Mouse (Mus musculus): Measurements from ENCODE around the gene Atp8a2. TPM values are rescaled to one million over a fixed set of nuclear protein-coding genes. Genes with fewer than 3 reads are reported as not detected.

Gene Atp8a2
- total and polyA plus RNA-seq, 3 experiments, result 1.8 to 4.3 (median 3.1) TPM

DNA sequence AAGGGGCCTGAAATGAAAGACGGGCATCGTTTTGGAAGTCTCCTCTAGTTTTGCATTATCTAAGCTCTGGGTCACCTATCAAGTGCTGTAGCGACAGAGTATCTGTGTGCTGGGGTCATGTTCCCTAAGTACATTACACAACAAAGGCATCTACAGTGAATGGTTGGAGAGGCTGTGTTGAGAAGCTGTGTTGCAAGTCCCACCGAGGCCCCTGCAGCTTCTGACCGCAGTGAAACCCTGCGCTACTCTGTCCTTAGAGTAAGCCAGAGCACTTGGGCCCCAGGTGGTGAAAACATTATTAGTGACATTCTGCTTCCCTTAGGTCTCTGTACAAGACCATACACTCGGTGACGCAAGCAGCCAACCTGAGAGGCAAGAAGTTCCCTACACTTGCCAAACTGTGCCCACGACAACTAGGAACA is 20.5 kb downstream of the Atp8a2 start:
- Histone ChIP-seq H3K4me1 (ENCODE audit: control insufficient read depth, insufficient read depth, low read length) (peaks cover 2% of the 10 kb centered on the region; the same call in 1 of the 2 replicates), H3K4me3 (peak overlapping the region; percentile 62; the same call in 1 of the 2 replicates), H3K79me2 (replicated peaks; ENCODE audit: control insufficient read depth, insufficient read depth, low read length) (no peaks in the 10 kb centered on the region), H3K27ac (no peak overlapping the region), H3K9ac (ENCODE audit: low read depth, low read length) (peak overlapping the region; percentile 46), H3K36me3 (ENCODE audit: control insufficient read depth, insufficient read depth, low read length) (no peaks in the 10 kb centered on the region), H3K27me3 (ENCODE audit: control insufficient read depth, insufficient read depth, low read length) (no peaks in the 10 kb centered on the region; the same call in 1 of the 2 replicates)
- WGBS, result 40% methylated on average over 9 of the region's 9 CpGs
- no peak for TF ChIP-seq POLR2A (IDR thresholded peaks at IDR 0.05; ENCODE audit: insufficient read depth, low read depth, low read length)
- intact Hi-C loops (cut with DNase I), result no loop called here
- no peak for DNase-seq

DNA sequence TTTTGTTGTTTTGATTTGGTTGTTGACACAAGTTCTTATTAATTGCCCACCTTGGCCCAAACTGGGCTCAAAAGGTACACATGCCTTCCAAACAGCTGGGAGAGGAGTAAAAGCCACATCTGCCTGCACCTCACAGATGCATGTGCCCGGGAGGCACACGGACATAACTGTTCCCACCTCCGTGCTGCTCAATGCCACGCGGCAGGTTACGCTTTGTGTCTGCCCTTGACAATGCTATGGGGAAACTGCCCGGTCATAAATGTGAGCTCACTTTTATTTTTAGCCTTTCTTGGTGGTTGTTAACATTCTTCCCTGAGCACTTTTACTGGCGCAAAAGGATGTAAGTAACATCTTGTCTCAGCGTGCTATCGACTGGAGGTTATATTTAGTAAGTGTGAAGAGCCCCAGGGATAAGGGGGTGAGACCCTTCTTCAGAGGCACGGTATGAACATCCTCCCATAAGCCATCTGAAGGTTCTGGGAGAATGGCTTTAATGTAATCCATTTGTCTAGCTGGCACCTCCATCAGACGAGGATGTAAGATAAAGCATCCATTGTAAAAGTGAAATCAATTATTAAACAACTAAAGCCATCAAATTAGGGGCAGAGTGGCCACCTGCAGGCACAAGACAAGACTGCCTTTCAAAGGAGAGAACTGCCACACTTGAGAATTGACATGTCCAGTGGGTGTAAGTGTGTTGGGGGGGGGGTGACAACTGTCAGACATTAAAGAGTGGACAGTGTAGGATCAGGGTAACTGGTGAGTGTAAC is 24.5 kb downstream of the Atp8a2 start:
- peak in 1 of 2 experiments; percentile 20 for DNase-seq
- Histone ChIP-seq H3K36me3 (ENCODE audit: control insufficient read depth, insufficient read depth, low read length) (no peaks in the 10 kb centered on the region), H3K79me2 (replicated peaks; ENCODE audit: control insufficient read depth, insufficient read depth, low read length) (no peaks in the 10 kb centered on the region), H3K4me1 (ENCODE audit: control insufficient read depth, insufficient read depth, low read length) (peaks cover 2% of the 10 kb centered on the region; the same call in 1 of the 2 replicates), H3K4me3 (no peak overlapping the region), H3K27ac (no peak overlapping the region), H3K9ac (ENCODE audit: low read depth, low read length) (no peak overlapping the region), H3K27me3 (ENCODE audit: control insufficient read depth, insufficient read depth, low read length) (no peaks in the 10 kb centered on the region; the same call in 1 of the 2 replicates)
- TF ChIP-seq POLR2A (IDR thresholded peaks at IDR 0.05; ENCODE audit: insufficient read depth, low read depth, low read length), result no peak
- 0 out of 2 replicates have a peak, but pooled peaks have one; percentile 15 for TF ChIP-seq EP300 (IDR thresholded peaks at IDR 0.05; ENCODE audit: insufficient read depth, low read depth, low read length)
- no peak for TF ChIP-seq CTCF (IDR thresholded peaks at IDR 0.05)
- 42% methylated on average over 12 of the region's 12 CpGs for WGBS
- intact Hi-C loops (cut with DNase I), result no loop called here

DNA sequence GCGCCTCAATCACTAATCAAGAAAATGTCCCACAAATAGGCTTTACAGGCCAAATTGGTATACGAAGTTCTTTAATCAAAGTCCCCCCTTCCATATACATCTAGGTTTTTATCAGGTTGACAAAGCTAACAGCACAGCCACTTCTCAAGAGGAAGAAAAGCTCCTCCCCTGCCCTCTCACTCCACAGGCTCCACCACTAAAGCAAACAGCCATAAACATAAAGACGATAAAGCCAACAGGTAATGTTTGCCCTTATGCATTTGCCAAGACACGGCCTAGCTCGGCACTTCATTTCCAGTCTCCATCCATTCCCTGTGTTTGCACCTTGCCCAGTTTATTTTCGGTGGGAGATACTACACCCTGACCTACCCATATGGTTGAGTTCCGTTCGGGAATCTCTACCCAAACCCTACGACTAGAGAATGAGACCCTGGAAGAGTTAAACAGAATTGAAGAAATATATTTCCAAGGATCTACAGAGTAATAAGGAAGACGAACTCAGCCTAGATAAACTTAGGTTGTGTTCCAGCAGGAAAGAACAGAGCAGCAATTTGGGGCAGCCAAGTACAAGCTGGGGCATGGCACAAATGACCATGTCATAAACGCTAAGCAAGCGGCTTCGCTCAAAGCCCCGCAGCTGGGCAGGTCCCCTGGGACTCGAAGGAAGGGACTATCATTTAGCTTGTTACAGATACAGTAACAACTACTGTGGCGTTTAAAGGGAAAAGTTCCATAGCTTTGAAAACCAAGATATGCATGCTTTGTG is 26.0 kb downstream of the Atp8a2 start:
- Histone ChIP-seq H3K9ac (ENCODE audit: low read depth, low read length) (no peak overlapping the region), H3K27me3 (ENCODE audit: control insufficient read depth, insufficient read depth, low read length) (no peaks in the 10 kb centered on the region; the same call in 1 of the 2 replicates), H3K27ac (no peak overlapping the region), H3K79me2 (replicated peaks; ENCODE audit: control insufficient read depth, insufficient read depth, low read length) (no peaks in the 10 kb centered on the region), H3K4me3 (no peak overlapping the region), H3K36me3 (ENCODE audit: control insufficient read depth, insufficient read depth, low read length) (no peaks in the 10 kb centered on the region), H3K4me1 (ENCODE audit: control insufficient read depth, insufficient read depth, low read length) (peaks cover 2% of the 10 kb centered on the region; the same call in 1 of the 2 replicates)
- intact Hi-C loops (cut with DNase I), result no loop called here
- DNase-seq, result no peak
- no peak for TF ChIP-seq CTCF (IDR thresholded peaks at IDR 0.05)
- no peak for TF ChIP-seq POLR2A (IDR thresholded peaks at IDR 0.05; ENCODE audit: insufficient read depth, low read depth, low read length)
- 74% methylated on average over 16 of the region's 16 CpGs for WGBS

DNA sequence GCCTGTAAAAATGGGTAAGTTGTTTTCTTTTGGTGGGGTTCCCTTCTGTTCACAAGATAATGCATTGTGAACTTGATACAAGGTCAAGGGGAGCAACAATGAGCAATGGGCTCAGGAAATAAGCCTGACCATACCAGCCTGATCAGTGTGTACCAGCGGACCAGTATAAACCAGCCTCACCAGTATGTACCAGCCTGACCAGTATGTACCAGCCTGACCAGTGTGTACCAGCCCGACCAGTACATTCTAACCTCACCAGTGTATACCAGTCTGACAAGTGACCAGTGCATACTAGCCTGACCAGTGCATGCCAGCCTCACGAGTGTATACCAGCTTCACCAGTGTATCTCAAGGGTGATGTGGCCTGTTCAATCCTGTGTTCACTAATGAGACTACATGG is 33.6 kb downstream of the Atp8a2 start:
- Histone ChIP-seq H3K9ac (ENCODE audit: low read depth, low read length) (no peak overlapping the region), H3K4me1 (ENCODE audit: control insufficient read depth, insufficient read depth, low read length) (no peaks in the 10 kb centered on the region), H3K36me3 (ENCODE audit: control insufficient read depth, insufficient read depth, low read length) (no peaks in the 10 kb centered on the region), H3K79me2 (replicated peaks; ENCODE audit: control insufficient read depth, insufficient read depth, low read length) (no peaks in the 10 kb centered on the region), H3K27ac (no peak overlapping the region), H3K4me3 (no peak overlapping the region), H3K27me3 (ENCODE audit: control insufficient read depth, insufficient read depth, low read length) (no peaks in the 10 kb centered on the region)
- intact Hi-C loops (cut with DNase I), result no loop called here
- no peak for DNase-seq
- 76% methylated on average over 3 of the region's 3 CpGs for WGBS
- TF ChIP-seq POLR2A (IDR thresholded peaks at IDR 0.05; ENCODE audit: insufficient read depth, low read depth, low read length), result no peak
- TF ChIP-seq EP300 (IDR thresholded peaks at IDR 0.05; ENCODE audit: insufficient read depth, low read depth, low read length), result no peak
- no peak for TF ChIP-seq CTCF (IDR thresholded peaks at IDR 0.05)

DNA sequence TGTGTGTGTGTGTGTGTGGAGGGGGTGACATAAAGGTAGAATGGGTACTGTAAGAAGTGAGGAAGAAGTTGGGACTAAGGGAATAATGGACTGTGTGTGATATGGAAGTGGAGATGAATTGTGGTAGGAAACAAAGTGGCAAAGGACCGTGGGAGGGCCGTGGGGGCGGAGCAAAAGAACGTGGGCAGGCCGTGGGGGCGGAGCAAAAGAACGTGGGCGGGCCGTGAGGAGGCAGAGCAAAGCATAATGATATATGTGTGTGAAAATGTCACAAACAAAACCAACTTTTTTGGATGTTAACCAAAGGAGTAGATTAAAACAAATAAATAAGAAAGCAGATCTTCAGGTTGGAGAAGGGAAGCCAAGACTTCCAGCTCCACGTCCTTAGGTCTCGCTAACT is 44.6 kb downstream of the Atp8a2 start:
- no peak overlapping the region for H3K27ac ChIP-seq
- no peaks in the 10 kb centered on the region for H3K36me3 ChIP-seq (ENCODE audit: control insufficient read depth, insufficient read depth, low read length)
- no peak overlapping the region for H3K4me3 ChIP-seq
- TF ChIP-seq POLR2A (IDR thresholded peaks at IDR 0.05; ENCODE audit: insufficient read depth, low read depth, low read length) (no peak), CTCF (IDR thresholded peaks at IDR 0.05) (no peak), EP300 (IDR thresholded peaks at IDR 0.05; ENCODE audit: insufficient read depth, low read depth, low read length) (no peak)
- intact Hi-C loops (cut with DNase I), result no loop called here
- no peak overlapping the region for H3K9ac ChIP-seq (ENCODE audit: low read depth, low read length)
- H3K79me2 ChIP-seq (replicated peaks; ENCODE audit: control insufficient read depth, insufficient read depth, low read length), result no peaks in the 10 kb centered on the region
- DNase-seq, result no peak
- WGBS, result 83% methylated on average over 11 of the region's 11 CpGs
- H3K4me1 ChIP-seq (ENCODE audit: control insufficient read depth, insufficient read depth, low read length), result no peaks in the 10 kb centered on the region
- H3K27me3 ChIP-seq (ENCODE audit: control insufficient read depth, insufficient read depth, low read length), result no peaks in the 10 kb centered on the region

DNA sequence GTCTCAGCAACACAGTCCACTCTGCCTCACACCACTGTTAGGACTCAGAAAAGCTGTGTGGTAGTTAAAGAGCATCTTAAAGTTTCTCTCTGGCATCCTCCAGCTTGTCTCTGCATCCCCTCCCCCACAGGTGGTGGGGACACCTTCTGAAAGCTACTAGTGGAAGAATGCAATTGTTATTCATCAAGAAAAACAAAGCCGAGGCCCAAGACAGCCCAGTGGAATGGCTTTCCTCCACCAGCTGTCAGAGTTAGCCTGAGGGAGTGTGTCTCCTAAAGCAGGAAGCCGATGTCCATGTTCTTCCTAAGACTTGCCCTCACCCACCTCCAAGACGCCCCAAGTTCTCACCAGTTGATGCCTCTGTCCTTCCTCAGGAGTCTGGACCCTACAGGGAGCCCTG is 48.1 kb downstream of the Atp8a2 start:
- Histone ChIP-seq H3K36me3 (ENCODE audit: control insufficient read depth, insufficient read depth, low read length) (no peaks in the 10 kb centered on the region), H3K4me1 (ENCODE audit: control insufficient read depth, insufficient read depth, low read length) (no peaks in the 10 kb centered on the region), H3K9ac (ENCODE audit: low read depth, low read length) (no peak overlapping the region), H3K27me3 (ENCODE audit: control insufficient read depth, insufficient read depth, low read length) (no peaks in the 10 kb centered on the region), H3K79me2 (replicated peaks; ENCODE audit: control insufficient read depth, insufficient read depth, low read length) (no peaks in the 10 kb centered on the region), H3K4me3 (no peak overlapping the region), H3K27ac (no peak overlapping the region)
- 45% methylated on average over 3 of the region's 3 CpGs for WGBS
- DNase-seq, result no peak
- intact Hi-C loops (cut with DNase I), result no loop called here
- TF ChIP-seq POLR2A (IDR thresholded peaks at IDR 0.05; ENCODE audit: insufficient read depth, low read depth, low read length) (no peak), CTCF (IDR thresholded peaks at IDR 0.05) (no peak), EP300 (IDR thresholded peaks at IDR 0.05; ENCODE audit: insufficient read depth, low read depth, low read length) (no peak)
